Mouse (Mus musculus): ENCODE measurements around the gene Odf3l1. TPM values are rescaled to one million over a fixed set of nuclear protein-coding genes. Genes with fewer than 3 reads are reported as not detected.

Odf3l1 gene
- total RNA-seq, 2 experiments from 2014 or later: not detected

- ATAC-seq (replicated peaks; ENCODE audit: poor library complexity, severe bottlenecking): no peak
These were observed 14.2 kb downstream of the Odf3l1 start for GRCm38 (mm10) chr9:56850128-56850904.

- peak; percentile 55 for ATAC-seq (replicated peaks; ENCODE audit: poor library complexity, severe bottlenecking)
These were observed 17.0 kb downstream of the Odf3l1 start for GRCm38 (mm10) chr9:56847523-56847922.

- ATAC-seq (replicated peaks; ENCODE audit: poor library complexity, severe bottlenecking): no peak
These were observed 19.8 kb downstream of the Odf3l1 start for GRCm38 (mm10) chr9:56844644-56845043.

- peak; percentile 48 for ATAC-seq (replicated peaks; ENCODE audit: poor library complexity, severe bottlenecking)
These were observed 20.7 kb downstream of the Odf3l1 start for GRCm38 (mm10) chr9:56843679-56844188.

GRCm38 (mm10) chr9:56842303-56842719 lies 22.2 kb downstream of the Odf3l1 start:
- ATAC-seq (replicated peaks; ENCODE audit: poor library complexity, severe bottlenecking): no peak

GRCm38 (mm10) chr9:56841864-56842263 lies 22.6 kb downstream of the Odf3l1 start:
- no peak for ATAC-seq (replicated peaks; ENCODE audit: poor library complexity, severe bottlenecking)

- no peak for ATAC-seq (replicated peaks; ENCODE audit: poor library complexity, severe bottlenecking)
These were observed 23.8 kb downstream of the Odf3l1 start for GRCm38 (mm10) chr9:56840721-56841120.

- no peak for ATAC-seq (replicated peaks; ENCODE audit: poor library complexity, severe bottlenecking)
These were observed 29.3 kb downstream of the Odf3l1 start for GRCm38 (mm10) chr9:56835152-56835551.

- no peak for ATAC-seq (replicated peaks; ENCODE audit: poor library complexity, severe bottlenecking)
These were observed 31.6 kb downstream of the Odf3l1 start for GRCm38 (mm10) chr9:56832900-56833299.

- no peak for ATAC-seq (replicated peaks; ENCODE audit: poor library complexity, severe bottlenecking)
These were observed 32.6 kb downstream of the Odf3l1 start for GRCm38 (mm10) chr9:56831904-56832303.

GRCm38 (mm10) chr9:56830162-56830561 lies 34.3 kb downstream of the Odf3l1 start:
- ATAC-seq (replicated peaks; ENCODE audit: poor library complexity, severe bottlenecking): no peak

GRCm38 (mm10) chr9:56828841-56829240 lies 35.6 kb downstream of the Odf3l1 start:
- ATAC-seq (replicated peaks; ENCODE audit: poor library complexity, severe bottlenecking): no peak

GRCm38 (mm10) chr9:56828146-56828545 lies 36.3 kb downstream of the Odf3l1 start:
- no peak for ATAC-seq (replicated peaks; ENCODE audit: poor library complexity, severe bottlenecking)

GRCm38 (mm10) chr9:56825476-56826213 lies 38.8 kb downstream of the Odf3l1 start:
- ATAC-seq (replicated peaks; ENCODE audit: poor library complexity, severe bottlenecking): no peak

GRCm38 (mm10) chr9:56824900-56825299 lies 39.6 kb downstream of the Odf3l1 start:
- ATAC-seq (replicated peaks; ENCODE audit: poor library complexity, severe bottlenecking): no peak

- ATAC-seq (replicated peaks; ENCODE audit: poor library complexity, severe bottlenecking): no peak
These were observed 53.6 kb downstream of the Odf3l1 start for GRCm38 (mm10) chr9:56810916-56811315.

- no peak for ATAC-seq (replicated peaks; ENCODE audit: poor library complexity, severe bottlenecking)
These were observed 56.5 kb downstream of the Odf3l1 start for GRCm38 (mm10) chr9:56807990-56808389.

- no peak for ATAC-seq (replicated peaks; ENCODE audit: poor library complexity, severe bottlenecking)
These were observed 61.3 kb downstream of the Odf3l1 start for GRCm38 (mm10) chr9:56803146-56803545.
